Mouse (Mus musculus) liver, embryonic 14.5 days (tissue): Measurements from ENCODE around the gene Gm49776.

ENCODE experiments used
- CTCF ChIP-seq: IDR thresholded peaks from 2 replicates; pipeline ENCODE4 v1.5.1; 2016; ENCODE audit warnings: antibody characterized with exemption, low read depth, control low read depth
- EP300 ChIP-seq: IDR thresholded peaks from 2 replicates; pipeline ENCODE4 v1.6.1; 2016; ENCODE audit warnings: antibody characterized with exemption, low read depth

DNA sequence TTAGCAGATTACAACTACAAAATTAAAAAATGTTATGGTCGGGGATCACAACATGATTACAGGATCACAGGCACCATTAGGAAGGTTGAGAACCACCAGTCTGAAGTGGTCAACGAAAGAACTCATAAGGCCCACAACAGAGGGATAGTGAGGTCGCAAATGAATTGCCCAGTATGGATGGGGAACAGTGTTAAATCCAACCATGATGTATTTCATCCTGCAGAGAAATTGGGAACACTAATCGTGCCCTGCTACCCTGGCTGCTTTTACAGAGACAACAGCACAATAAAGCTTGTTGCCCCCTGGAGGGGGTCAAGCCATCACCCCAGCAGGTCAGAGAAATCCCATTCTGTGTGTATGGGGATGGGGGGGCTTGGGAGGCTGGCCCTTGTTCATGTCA lies 7.9 kb downstream of the Gm49776 start:
- no peak for TF ChIP-seq CTCF
- no peak for TF ChIP-seq EP300
